Mouse (Mus musculus) T-cell, adult 2 months (primary cell): ENCODE measurements around the gene Lig3.

ENCODE experiments used
- DNase-seq: peaks from one replicate; pipeline ENCODE4 v3.0.0; 2022; ENCODE audit warnings: low spot score

Lig3 gene

GRCm38 (mm10) chr11:82780983-82781903 lies at the start of gene Lig3:
Gene Lig3 (plus strand): TSS chr11:82781108.
- peak; percentile 94 for DNase-seq

- DNase-seq: no peak
Measured at GRCm38 (mm10) chr11:82734227-82734626, 46.7 kb upstream of the Lig3 start.

- DNase-seq: no peak
Measured at GRCm38 (mm10) chr11:82739006-82739405, 41.9 kb upstream of the Lig3 start.

GRCm38 (mm10) chr11:82746138-82746537 lies 34.8 kb upstream of the Lig3 start:
- DNase-seq: peak; percentile 62

GRCm38 (mm10) chr11:82746857-82747366 lies 34.0 kb upstream of the Lig3 start:
- DNase-seq: peak; percentile 22

GRCm38 (mm10) chr11:82752349-82753115 lies 28.4 kb upstream of the Lig3 start:
- DNase-seq: no peak

- no peak for DNase-seq
Measured at GRCm38 (mm10) chr11:82755919-82756318, 25.0 kb upstream of the Lig3 start.

GRCm38 (mm10) chr11:82762286-82762829 lies 18.6 kb upstream of the Lig3 start:
- DNase-seq: peak; percentile 26

- DNase-seq: peak; percentile 13
Measured at GRCm38 (mm10) chr11:82763261-82763660, 17.6 kb upstream of the Lig3 start.

GRCm38 (mm10) chr11:82763742-82764437 lies 17.0 kb upstream of the Lig3 start, which contains the start of the genes Cct6b and Zfp830:
Gene Cct6b (minus strand): TSS chr11:82764321.
Gene Zfp830 (plus strand): TSS chr11:82764345.
- DNase-seq: peak; percentile 92

GRCm38 (mm10) chr11:82764438-82764924 lies 16.4 kb upstream of the Lig3 start:
- no peak for DNase-seq

GRCm38 (mm10) chr11:82780134-82780533 lies 774 bp upstream of the Lig3 start:
- no peak for DNase-seq

- DNase-seq: no peak
Measured at GRCm38 (mm10) chr11:82782197-82782596, 1.3 kb downstream of the Lig3 start.

- no peak for DNase-seq
Measured at GRCm38 (mm10) chr11:82783453-82783852, 2.5 kb downstream of the Lig3 start.

- DNase-seq: no peak
Measured at GRCm38 (mm10) chr11:82806656-82807055, 25.7 kb downstream of the Lig3 start.

- no peak for DNase-seq
Measured at GRCm38 (mm10) chr11:82807370-82807769, 26.5 kb downstream of the Lig3 start.

GRCm38 (mm10) chr11:82808485-82808884 lies 27.6 kb downstream of the Lig3 start:
- no peak for DNase-seq

- DNase-seq: peak; percentile 34
Measured at GRCm38 (mm10) chr11:82819350-82819749, 38.4 kb downstream of the Lig3 start.

- DNase-seq: no peak
Measured at GRCm38 (mm10) chr11:82820788-82821456, 40.0 kb downstream of the Lig3 start.

GRCm38 (mm10) chr11:82826818-82827217 lies 45.9 kb downstream of the Lig3 start:
- no peak for DNase-seq
